Mouse (Mus musculus) adrenal gland, postnatal 10 days (tissue): Measurements from ENCODE around the gene Zc3h12d. TPM values are rescaled to one million over a fixed set of nuclear protein-coding genes. Genes with fewer than 3 reads are reported as not detected.

Experiments
- DNase-seq: peaks from one replicate; pipeline ENCODE4 v3.0.0; 2021; ENCODE audit warnings: mixed read lengths
- long read RNA-seq, 2 experiments: library from polyadenylated mRNA; stranded (forward); transcript quantifications; one replicate each; pipeline ENCODE4 v2.0.0; 2021
- total RNA-seq, 2 experiments: library from RNA; stranded (reverse); gene quantifications; 2 replicates each; pipeline ENCODE4 v1.2.3; 2021

Zc3h12d gene
- 1 to 10 TPM in 1 of 2 experiments, under 1 TPM in 1; 1.00 to 1.1 TPM for total RNA-seq
- long read RNA-seq, experiment 1, partial matches to known transcripts, result 0 of 1 reads
- long read RNA-seq, experiment 1, other reads (novel, unspliced or antisense), result 1 of 1 reads
- long read RNA-seq, experiment 2, result 0 reads

DNA sequence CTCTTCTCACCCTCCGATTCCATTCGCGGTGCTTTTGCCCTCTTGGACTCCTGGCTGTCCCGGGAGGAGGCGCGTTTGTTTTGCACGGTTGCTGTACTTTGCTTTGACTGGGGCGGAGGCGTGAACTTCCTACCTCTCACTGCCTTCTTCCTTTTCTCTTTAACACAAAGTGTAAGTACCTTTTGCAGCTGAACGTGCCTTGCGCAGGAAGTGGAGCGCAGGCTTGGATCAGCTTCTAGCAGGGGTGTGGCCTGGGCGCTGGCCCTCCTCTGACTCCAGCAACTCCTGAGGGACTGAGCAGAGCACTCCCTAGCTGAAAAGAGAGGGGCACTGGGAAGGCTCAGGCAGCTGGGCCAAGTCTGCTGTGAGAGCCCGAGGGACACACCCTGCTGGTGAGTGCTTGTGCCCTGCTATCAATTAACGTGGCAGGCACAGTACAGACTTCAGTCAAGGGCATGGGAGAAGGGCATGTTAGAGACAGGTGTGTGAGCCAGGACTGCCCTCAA lies at the start of gene Zc3h12d:
Zc3h12d (plus strand) TSS at position 300 of the 506 bp plus-strand sequence.
- DNase-seq, result peak; percentile 71

DNA sequence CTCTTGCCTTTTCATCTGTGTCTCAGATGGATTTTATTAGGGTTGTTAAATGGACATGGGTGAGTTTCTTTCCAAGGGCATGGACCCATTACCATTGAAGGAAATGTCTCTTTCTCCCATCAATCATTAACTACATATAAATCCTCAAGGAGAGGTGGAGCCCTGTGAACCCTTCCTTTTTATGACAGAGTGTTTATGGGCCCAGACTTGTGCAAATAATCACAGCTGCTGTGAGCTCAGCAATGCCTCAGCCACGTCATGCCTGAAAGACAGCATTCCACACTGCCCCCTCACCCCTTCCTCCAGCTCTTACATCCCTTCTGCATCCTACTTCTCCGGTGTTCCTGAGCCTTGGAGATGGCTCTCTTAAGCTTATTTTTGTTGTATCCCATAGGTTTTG lies 45.0 kb upstream of the Zc3h12d start:
- DNase-seq, result no peak

DNA sequence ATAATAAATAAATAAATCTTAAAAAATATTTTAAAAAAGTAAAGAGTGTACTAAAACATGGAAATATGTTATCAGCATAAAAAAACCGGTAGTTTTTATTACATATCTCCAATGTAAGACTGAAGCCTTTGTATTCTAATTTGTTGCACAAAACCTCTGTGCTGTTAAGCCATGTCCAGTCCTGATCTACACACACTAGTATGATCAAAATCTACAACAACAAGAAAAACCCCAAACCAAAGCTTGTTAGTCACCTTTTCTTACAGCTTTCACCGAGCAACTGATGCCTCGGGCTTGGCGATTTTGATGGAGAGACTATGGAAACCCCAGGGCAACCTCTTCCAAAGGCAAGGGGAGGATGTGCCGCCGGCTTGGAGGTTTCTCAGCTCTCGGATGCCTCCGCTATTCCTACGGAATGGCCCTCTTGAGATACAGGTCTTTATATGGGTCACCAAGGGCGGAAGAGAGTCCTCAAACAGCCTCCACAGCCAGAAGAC lies 40.0 kb upstream of the Zc3h12d start:
- DNase-seq, result no peak

- peak; percentile 94 for DNase-seq
These were observed 39.4 kb upstream of the Zc3h12d start, which contains the start of the genes Ginm1 and Ppil4 for GRCm38 (mm10) chr10:7792751-7793385. Ginm1 (minus strand) TSS chr10:7792824. Ppil4 (plus strand) TSS chr10:7792891.

DNA sequence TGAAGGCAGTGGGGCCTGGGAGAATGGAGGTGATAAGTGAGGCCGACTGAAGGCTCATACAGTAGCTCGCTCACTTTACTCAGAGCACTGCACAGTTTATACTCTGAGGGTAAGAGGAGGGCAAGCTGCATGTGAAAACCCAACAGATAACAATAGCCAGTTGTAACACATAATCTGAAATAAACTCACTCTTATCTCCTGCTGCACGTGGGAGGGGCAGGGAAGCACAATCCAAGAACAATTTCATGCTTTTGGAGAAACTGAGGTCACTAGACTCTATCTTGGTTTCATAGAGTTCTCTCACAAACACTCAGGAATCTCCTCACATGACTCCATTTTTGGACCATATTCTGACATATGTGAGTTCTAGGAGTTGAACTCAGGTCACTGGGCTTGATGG lies 31.0 kb upstream of the Zc3h12d start:
- DNase-seq, result no peak

DNA sequence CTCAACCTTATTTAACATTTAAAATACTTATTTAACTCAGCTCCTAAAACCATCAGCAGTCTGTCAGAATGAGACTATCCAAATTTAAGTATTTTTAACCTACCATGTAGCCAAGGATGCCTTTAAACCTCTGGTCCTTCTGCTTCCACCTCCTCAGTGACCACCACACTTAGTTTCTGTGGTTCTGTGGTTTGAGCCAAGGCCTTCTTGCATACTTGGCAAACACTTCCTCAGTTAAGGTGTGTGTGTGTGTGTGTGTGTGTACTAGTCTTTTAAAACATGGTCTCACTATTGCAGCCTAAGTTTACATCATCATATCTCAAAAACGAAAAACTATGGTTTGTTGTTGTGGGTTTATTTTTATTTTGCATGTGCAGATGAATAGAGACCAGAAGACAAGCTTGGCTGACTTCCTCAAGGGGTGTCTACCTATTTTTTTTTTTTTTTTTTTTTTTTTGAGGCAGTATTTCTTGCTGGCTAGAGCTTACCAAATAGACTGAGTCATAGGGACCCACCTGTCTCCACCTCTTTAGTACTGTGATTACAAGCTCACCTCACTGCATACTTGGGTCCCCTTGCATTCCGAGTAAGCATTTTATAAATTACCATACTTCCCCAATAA lies 29.6 kb upstream of the Zc3h12d start:
- DNase-seq, result no peak

DNA sequence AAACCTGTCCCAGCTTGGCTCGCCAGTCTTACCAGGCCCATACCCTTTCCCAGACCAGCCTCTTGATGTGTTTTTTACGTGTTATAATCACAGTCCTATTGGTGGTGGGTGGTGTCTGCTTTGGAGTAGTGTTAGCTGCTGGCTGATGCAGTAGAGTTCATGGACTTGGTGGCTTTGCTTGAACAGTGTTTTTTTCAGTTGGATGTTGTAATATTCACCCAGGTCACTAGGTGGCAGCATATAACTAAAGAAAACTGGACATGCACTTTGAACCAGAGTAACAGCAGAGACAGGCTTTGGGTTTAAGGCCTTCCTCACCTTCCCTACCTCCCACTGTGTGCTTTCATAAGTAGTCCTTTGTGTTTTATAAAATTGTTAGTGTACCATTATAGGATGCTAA lies 22.3 kb upstream of the Zc3h12d start:
- DNase-seq, result peak; percentile 68

DNA sequence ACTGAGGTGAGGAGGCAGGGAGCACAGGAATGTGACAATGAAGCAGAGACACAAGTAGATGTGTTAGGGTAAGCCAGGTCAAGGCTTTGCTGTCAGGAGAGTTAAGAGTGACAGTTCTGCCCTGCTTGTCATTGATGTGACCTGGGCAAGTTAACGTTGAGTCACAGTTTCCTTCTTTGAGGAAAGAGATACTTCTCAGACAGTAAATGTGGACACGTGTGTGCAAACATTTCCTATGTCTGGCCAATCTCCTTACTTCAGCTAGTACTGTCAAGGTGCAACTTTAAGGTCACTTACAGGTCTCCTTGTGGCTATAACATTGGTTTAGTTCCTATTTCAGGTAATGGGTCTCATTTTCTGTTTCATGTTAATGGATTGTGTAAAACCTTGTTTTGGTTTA lies 15.8 kb upstream of the Zc3h12d start:
- DNase-seq, result no peak

DNA sequence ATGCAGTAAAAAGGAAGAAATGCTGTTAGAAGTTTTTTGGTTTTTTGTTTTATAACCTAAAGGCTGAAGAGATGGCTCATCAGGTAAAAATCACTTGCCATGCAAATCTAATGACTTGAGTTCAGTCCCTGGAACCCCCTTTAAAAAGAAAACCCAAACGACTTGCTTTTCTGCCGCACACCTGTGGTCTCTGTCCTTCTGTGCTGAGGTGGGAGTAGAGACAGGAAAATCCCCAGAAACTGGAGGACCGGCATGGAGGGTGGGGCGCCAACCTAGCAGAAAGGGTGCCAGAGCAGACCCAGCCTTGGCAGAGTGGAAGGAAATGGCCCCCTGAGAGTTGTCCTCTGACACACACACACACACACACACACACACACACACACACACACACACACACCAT lies 13.6 kb upstream of the Zc3h12d start:
- no peak for DNase-seq

GRCm38 (mm10) chr10:7819156-7819555 lies 13.1 kb upstream of the Zc3h12d start:
- no peak for DNase-seq

GRCm38 (mm10) chr10:7819603-7820002 lies 12.7 kb upstream of the Zc3h12d start:
- DNase-seq, result no peak

DNA sequence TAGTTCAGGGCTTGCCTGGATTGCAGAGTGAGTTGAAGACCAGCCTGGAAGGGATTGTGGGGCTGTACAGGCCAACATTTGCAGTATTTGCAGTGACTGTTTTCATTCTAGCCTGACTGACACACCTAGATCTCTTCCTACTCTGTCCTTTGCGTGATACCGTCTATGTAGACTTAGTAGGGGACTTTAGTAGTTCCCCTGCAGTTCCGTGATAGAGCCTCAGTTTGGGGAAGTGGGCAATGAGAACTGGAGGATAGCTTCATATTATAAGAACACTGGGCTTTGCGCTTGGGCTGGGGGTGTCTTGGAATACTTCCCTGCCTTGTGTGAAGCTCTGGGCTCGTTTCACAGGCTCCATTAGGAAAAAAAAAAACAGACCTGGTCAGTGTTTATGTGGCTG lies 12.1 kb upstream of the Zc3h12d start:
- DNase-seq, result no peak

- DNase-seq, result no peak
These were observed 10.3 kb upstream of the Zc3h12d start for GRCm38 (mm10) chr10:7821981-7822380.

- no peak for DNase-seq
These were observed 7.5 kb upstream of the Zc3h12d start for GRCm38 (mm10) chr10:7824663-7825280.

GRCm38 (mm10) chr10:7825281-7825665 lies 7.0 kb upstream of the Zc3h12d start:
- no peak for DNase-seq

DNA sequence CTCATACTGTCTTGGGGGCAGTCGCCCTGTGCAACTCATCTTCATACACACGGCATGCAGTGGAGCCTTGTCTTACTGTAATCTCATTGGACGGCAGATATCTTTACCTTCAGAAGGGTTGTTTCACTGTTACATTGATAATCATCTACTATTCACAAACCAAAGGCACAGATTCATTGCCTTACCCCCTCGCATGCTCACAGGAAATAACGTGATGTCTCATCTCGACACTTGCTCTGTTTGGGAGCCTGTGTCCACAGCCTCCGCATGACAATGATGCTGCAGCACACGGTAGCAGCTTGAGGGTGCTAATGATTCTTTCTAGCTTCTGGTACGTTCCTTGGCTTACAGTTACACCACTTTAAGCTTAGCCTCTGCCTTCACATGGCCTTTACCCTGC lies 6.2 kb upstream of the Zc3h12d start:
- DNase-seq, result no peak

DNA sequence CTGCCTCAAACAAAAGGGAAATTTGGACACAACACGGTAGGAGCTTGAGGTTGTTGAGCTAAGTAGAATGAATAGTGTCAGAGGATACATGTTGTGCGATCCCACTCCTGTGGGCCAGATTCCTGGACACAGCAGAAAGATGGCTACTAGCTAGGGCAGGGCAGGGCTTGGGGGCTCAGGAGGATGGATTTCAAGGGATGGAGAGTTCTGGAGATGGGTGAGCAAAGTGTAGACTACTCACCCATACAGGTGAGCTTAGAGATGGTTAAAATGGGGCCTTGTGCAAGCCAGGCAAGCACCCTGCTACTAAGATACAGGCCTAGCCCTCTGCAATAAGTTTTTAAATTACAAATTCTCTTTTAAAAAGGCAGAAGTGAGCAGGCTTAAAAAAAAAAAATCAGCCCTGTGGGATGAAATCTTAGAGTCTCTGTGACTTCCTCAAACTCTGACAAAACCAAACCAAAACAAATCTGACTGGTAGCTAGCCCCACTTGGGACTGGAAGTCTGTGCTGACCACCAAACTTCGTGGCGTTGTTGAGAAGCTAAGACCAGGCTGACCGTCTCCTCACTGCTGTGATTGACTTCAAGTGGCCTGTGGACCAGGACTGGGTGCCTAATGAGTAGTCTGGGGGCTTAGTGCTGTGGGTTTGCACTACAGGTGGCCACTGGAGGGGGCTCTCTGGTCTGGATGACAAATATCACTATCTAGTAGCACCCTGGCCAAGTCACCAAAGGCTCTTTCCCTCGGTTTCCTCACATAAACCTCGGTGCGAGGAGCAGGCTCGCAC lies 1.3 kb downstream of the Zc3h12d start:
- DNase-seq, result no peak

GRCm38 (mm10) chr10:7834671-7835225 lies 2.5 kb downstream of the Zc3h12d start:
- no peak for DNase-seq

GRCm38 (mm10) chr10:7836902-7837301 lies 4.6 kb downstream of the Zc3h12d start:
- DNase-seq, result no peak

GRCm38 (mm10) chr10:7837446-7837845 lies 5.2 kb downstream of the Zc3h12d start:
- no peak for DNase-seq

DNA sequence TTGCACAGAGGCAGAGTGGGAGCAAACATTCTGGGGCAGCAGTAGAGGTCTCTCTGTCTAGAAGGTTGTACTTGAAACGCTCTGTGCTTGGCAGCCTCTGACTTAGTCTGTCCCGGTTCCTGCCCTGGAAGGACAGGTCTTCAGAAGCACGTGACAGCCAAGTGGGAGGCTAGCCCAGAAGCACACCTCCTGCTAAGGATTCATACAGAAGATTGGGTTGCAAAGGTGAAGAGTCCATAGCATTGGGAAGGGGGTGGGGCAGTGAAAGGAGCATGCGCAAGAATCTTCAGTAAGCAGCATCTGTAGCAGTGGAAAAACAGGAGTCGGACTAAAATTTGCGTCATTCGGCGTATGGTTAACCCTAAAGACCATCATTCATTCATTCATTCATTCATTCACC lies 5.8 kb downstream of the Zc3h12d start:
- no peak for DNase-seq

- DNase-seq, result no peak
These were observed 6.7 kb downstream of the Zc3h12d start for GRCm38 (mm10) chr10:7838874-7839421.
